Comparison of ENCODE assay signal across 9 mouse cellular contexts in the genomic region with DNA sequence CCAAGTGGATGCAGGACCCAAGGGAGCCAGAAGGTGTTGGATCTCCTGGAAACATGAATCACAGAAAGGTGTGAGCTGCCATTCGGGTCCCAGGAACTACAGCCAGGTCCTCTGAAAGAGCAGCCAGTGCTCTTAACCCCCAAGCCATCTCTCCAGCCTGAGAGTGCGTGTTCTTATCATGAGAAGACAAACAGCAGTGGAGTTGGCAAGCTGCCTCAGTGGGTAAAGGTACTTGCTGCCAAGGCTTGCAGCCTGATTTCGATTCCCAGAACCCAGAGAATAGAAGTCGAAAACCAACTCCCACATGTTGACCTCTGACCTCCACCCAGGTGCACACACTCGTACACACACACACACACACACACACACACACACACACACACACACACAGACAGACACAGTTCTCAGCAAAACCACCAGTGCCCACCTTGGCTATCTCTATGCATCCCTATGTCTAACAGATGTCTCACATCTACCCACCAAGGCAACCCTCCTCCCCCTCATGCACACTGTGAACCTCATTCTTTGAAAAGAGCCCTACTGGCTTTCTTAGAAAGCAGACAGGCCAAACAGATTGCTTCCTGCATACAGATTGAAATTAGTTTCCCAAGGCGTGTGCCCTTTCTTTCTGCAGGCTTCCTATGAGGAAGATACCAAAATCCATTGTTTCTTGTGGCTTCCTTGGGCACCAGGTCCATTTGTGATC. TPM values are rescaled to one million over a fixed set of nuclear protein-coding genes. Genes with fewer than 3 reads are reported as not detected.
A peak's percentile ranks its signal among the peaks of the same experiment; 100 is the strongest.
DNase-seq lines count a peak whose midpoint lies in the region; ATAC-seq and TF ChIP-seq lines count a peak whose summit lies in the region.
"Had no signal": no experiment of that assay in that cellular context is flagged by ENCODE, and none has a peak within 500 bp of the region (broad histone marks: within the 10 kb centered on the region; RNA-seq: fewer than 3 reads in every experiment).

No protein-coding gene starts in this region.

- no peaks in the 10 kb centered on the region for H3K27me3 ChIP-seq in heart, adult 2 months (ENCODE audit: control insufficient read depth, insufficient read depth, low read length)
- H3K27me3 ChIP-seq in heart, embryonic 10.5 days (ENCODE audit: insufficient read depth, poor library complexity, severe bottlenecking) = peaks cover 11% of the 10 kb centered on the region
- H3K27me3 ChIP-seq in forebrain, embryonic 16.5 days (replicated peaks; ENCODE audit: control insufficient read depth, insufficient read depth, low read length) = no peaks in the 10 kb centered on the region

- 39% methylated on average over 6 of the region's 6 CpGs for WGBS in heart, adult 2 months
- WGBS in heart, embryonic 10.5 days = 74% methylated on average over 6 of the region's 6 CpGs
- WGBS in forebrain, embryonic 16.5 days = 24% methylated on average over 6 of the region's 6 CpGs

- TF ChIP-seq CTCF in heart, adult 2 months (IDR thresholded peaks at IDR 0.05) = no peak

- intact Hi-C loops in heart, adult 2 months (cut with DNase I) = no loop called here

- TF ChIP-seq EP300 in heart, adult 2 months (IDR thresholded peaks at IDR 0.05; ENCODE audit: insufficient read depth, low read depth, low read length) = no peak

- no peak overlapping the region for H3K9ac ChIP-seq in heart, adult 2 months (ENCODE audit: low read depth, low read length)
- H3K9ac ChIP-seq in forebrain, embryonic 16.5 days (replicated peaks; ENCODE audit: low read depth, low read length) = no peak overlapping the region

- H3K79me2 ChIP-seq in heart, adult 2 months (replicated peaks; ENCODE audit: control insufficient read depth, insufficient read depth, low read length) = no peaks in the 10 kb centered on the region

- H3K4me2 ChIP-seq in forebrain, embryonic 16.5 days (ENCODE audit: low read length) = no peak overlapping the region

- ATAC-seq in forebrain, embryonic 16.5 days = no peak

- no peak overlapping the region for H3K27ac ChIP-seq in heart, adult 2 months
- H3K27ac ChIP-seq in heart, embryonic 10.5 days = no peak overlapping the region
- peak overlapping the region; percentile 57 for H3K27ac ChIP-seq in forebrain, embryonic 16.5 days (ENCODE audit: low read length)

- peak; percentile 45 to 61 for DNase-seq in heart, adult 2 months
- DNase-seq in heart, embryonic 10.5 days (ENCODE audit: low spot score) = no peak
- DNase-seq in NIH3T3 (ENCODE audit: low read depth) = peak; percentile 34
- DNase-seq in lung, postnatal 36 days = peak; percentile 73
- no peak for DNase-seq in spleen, postnatal 4 days (ENCODE audit: low spot score in 2 of 2)
- DNase-seq in kidney, postnatal 14 days = no peak
- DNase-seq in spleen, postnatal 14 days (ENCODE audit: low spot score in 2 of 2) = no peak

- H3K9me3 ChIP-seq in heart, embryonic 10.5 days = no peaks in the 10 kb centered on the region
- no peaks in the 10 kb centered on the region for H3K9me3 ChIP-seq in forebrain, embryonic 16.5 days (ENCODE audit: control insufficient read depth, low read length)

- no peak for TF ChIP-seq POLR2A in heart, adult 2 months (IDR thresholded peaks at IDR 0.05; ENCODE audit: insufficient read depth, low read depth, low read length)

- peaks cover 26% of the 10 kb centered on the region for H3K4me1 ChIP-seq in heart, adult 2 months (ENCODE audit: control insufficient read depth, insufficient read depth, low read length)
- peaks cover 28% of the 10 kb centered on the region for H3K4me1 ChIP-seq in heart, embryonic 10.5 days
- peaks cover 45% of the 10 kb centered on the region for H3K4me1 ChIP-seq in forebrain, embryonic 16.5 days (replicated peaks; ENCODE audit: control insufficient read depth, insufficient read depth, low read length)

- no peak overlapping the region for H3K4me3 ChIP-seq in heart, adult 2 months
- no peak overlapping the region for H3K4me3 ChIP-seq in heart, embryonic 10.5 days
- H3K4me3 ChIP-seq in forebrain, embryonic 16.5 days (replicated peaks; ENCODE audit: low read length) = no peak overlapping the region

- peaks cover 6% of the 10 kb centered on the region for H3K36me3 ChIP-seq in heart, adult 2 months (ENCODE audit: control insufficient read depth, insufficient read depth, low read length)
- no peaks in the 10 kb centered on the region for H3K36me3 ChIP-seq in heart, embryonic 10.5 days
- no peaks in the 10 kb centered on the region for H3K36me3 ChIP-seq in forebrain, embryonic 16.5 days (ENCODE audit: control insufficient read depth, insufficient read depth)

RNA-seq across cellular contexts. Expression of gene Chd9, which starts 43.4 kb away (rescaled TPM):
- total RNA-seq in heart, adult 2 months (2021) = 10 to 100 TPM; 43.5 to 49.7 TPM
- polyA plus RNA-seq in heart, adult 2 months (2012; rRNA removed) = 54.4 and 54.6 TPM in 2 replicates
- 31.5 and 36.8 TPM in 2 replicates for polyA plus RNA-seq in heart, embryonic 10.5 days (2016; fragmentation: Nextera tagmentation; extraction: Ambion mirVana)
- 93.7 and 97.7 TPM in 2 replicates for polyA plus RNA-seq in forebrain, embryonic 16.5 days (2015; fragmentation: Nextera tagmentation; extraction: Ambion mirVana)

RNA-seq across cellular contexts. Expression of gene Gm19935, which starts 54.3 kb away (rescaled TPM):
- total RNA-seq in heart, adult 2 months (2021) = not detected
- 1.2 TPM in 1 of 2 replicates, not detected in the other for polyA plus RNA-seq in heart, adult 2 months (2012; rRNA removed)
- not detected in 2 replicates for polyA plus RNA-seq in heart, embryonic 10.5 days (2016; fragmentation: Nextera tagmentation; extraction: Ambion mirVana)
- 0.58 and 0.60 TPM in 2 replicates for polyA plus RNA-seq in forebrain, embryonic 16.5 days (2015; fragmentation: Nextera tagmentation; extraction: Ambion mirVana)
- total RNA-seq: granulocyte monocyte progenitor cell, adult 5-6 weeks had no signal

Comparison
In these comparisons a context has a peak if more than half of its experiments do, and no peak if none do; other contexts are left out.
1. DNase-seq: peak in heart, adult 2 months (2 of 2), NIH3T3 (single experiment) and lung, postnatal 36 days (single experiment); none in heart, embryonic 10.5 days (single experiment), spleen, postnatal 4 days (0 of 2), kidney, postnatal 14 days (single experiment) and spleen, postnatal 14 days (0 of 2).